Mouse (Mus musculus): ENCODE data around the gene Apod.

GRCm38 (mm10) chr16:31276539-31276938 is 38.1 kb downstream of the Apod start:
- TF ChIP-seq CTCF (IDR thresholded peaks at IDR 0.05; ENCODE audit: borderline replicate concordance, insufficient read depth, low read depth, low read length) (no peak), POLR2A (IDR thresholded peaks at IDR 0.05; ENCODE audit: borderline replicate concordance, insufficient read depth, low read length) (no peak)
